9 mouse cellular contexts compared by ENCODE assay signal in the genomic region with DNA sequence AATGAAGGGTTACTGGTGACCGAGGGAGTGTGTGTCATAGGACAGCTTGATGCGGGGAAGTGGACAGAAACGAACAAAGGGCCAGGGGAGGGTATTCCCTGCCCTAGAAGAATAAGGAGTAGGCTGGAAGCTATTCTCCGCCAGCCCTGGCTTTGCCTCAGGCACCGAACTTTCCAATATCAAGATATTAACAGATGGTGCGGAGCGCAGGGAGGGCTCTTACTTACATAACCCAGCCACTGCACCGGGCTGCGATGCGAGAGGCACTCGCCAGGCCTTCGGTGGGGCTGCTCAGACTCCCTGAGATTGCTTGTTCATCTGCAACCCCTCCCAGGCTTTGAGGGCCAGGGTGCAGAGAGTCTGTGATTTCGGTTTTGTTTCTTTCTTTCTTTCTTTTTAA. TPM values are rescaled to one million over a fixed set of nuclear protein-coding genes. Genes with fewer than 3 reads are reported as not detected.
DNase-seq lines count a peak whose midpoint lies in the region; ATAC-seq lines count a peak whose summit lies in the region.
"Had no signal": no experiment of that assay in that cellular context is flagged by ENCODE, and none has a peak within 500 bp of the region (broad histone marks: within the 10 kb centered on the region; RNA-seq: fewer than 3 reads in every experiment).

No protein-coding gene starts in this region.

- peak; percentile 64 for DNase-seq in forebrain, embryonic 10.5 days (ENCODE audit: extremely low spot score, low spot score)
- DNase-seq in ZHBTc4 (ENCODE audit: low read depth, low spot score), result peak; percentile 60
- peak; percentile 72 for DNase-seq in forebrain, embryonic 11.5 days (ENCODE audit: low spot score)
- DNase-seq in neural tube, embryonic 10.5 days (ENCODE audit: extremely low spot score, low spot score), result peak; percentile 74
- DNase-seq in thymus, postnatal 10 days (ENCODE audit: low spot score in 2 of 2), result no peak
- DNase-seq in gastrocnemius, postnatal 25 days, result no peak

- H3K9ac ChIP-seq in forebrain, embryonic 16.5 days (replicated peaks; ENCODE audit: low read depth, low read length), result no peak overlapping the region
- no peak overlapping the region for H3K9ac ChIP-seq in forebrain, embryonic 11.5 days (ENCODE audit: low read length)
- H3K9ac ChIP-seq in intestine, embryonic 15.5 days, result no peak overlapping the region

- 0% methylated on average over 13 of the region's 13 CpGs for WGBS in forebrain, embryonic 10.5 days
- 6% methylated on average over 13 of the region's 13 CpGs for WGBS in forebrain, embryonic 16.5 days
- 1% methylated on average over 13 of the region's 13 CpGs for WGBS in forebrain, embryonic 11.5 days
- WGBS in intestine, embryonic 15.5 days, result 3% methylated on average over 13 of the region's 13 CpGs

- no peak overlapping the region for H3K4me2 ChIP-seq in forebrain, embryonic 16.5 days (ENCODE audit: low read length)
- H3K4me2 ChIP-seq in forebrain, embryonic 11.5 days (ENCODE audit: low read depth, low read length, severe bottlenecking), result peak overlapping the region; percentile 29; the same call in 1 of the 2 replicates
- H3K4me2 ChIP-seq in intestine, embryonic 15.5 days (replicated peaks), result peak overlapping the region; percentile 76

- peaks cover 88% of the 10 kb centered on the region for H3K27me3 ChIP-seq in forebrain, embryonic 10.5 days (ENCODE audit: poor library complexity, severe bottlenecking)
- peaks cover 22% of the 10 kb centered on the region for H3K27me3 ChIP-seq in forebrain, embryonic 16.5 days (replicated peaks; ENCODE audit: control insufficient read depth, insufficient read depth, low read length)
- H3K27me3 ChIP-seq in forebrain, embryonic 11.5 days (ENCODE audit: control insufficient read depth, insufficient read depth, low read length), result peaks cover 37% of the 10 kb centered on the region
- H3K27me3 ChIP-seq in intestine, embryonic 15.5 days (replicated peaks), result peaks cover 37% of the 10 kb centered on the region

- peaks cover 67% of the 10 kb centered on the region for H3K4me1 ChIP-seq in forebrain, embryonic 10.5 days
- H3K4me1 ChIP-seq in forebrain, embryonic 16.5 days (replicated peaks; ENCODE audit: control insufficient read depth, insufficient read depth, low read length), result peaks cover 38% of the 10 kb centered on the region
- H3K4me1 ChIP-seq in forebrain, embryonic 11.5 days (replicated peaks; ENCODE audit: control insufficient read depth, insufficient read depth, low read length), result peaks cover 14% of the 10 kb centered on the region
- H3K4me1 ChIP-seq in intestine, embryonic 15.5 days (replicated peaks), result peaks cover 28% of the 10 kb centered on the region

- no peaks in the 10 kb centered on the region for H3K9me3 ChIP-seq in forebrain, embryonic 10.5 days
- no peaks in the 10 kb centered on the region for H3K9me3 ChIP-seq in forebrain, embryonic 16.5 days (ENCODE audit: control insufficient read depth, low read length)
- H3K9me3 ChIP-seq in forebrain, embryonic 11.5 days (ENCODE audit: control insufficient read depth, low read length), result no peaks in the 10 kb centered on the region
- H3K9me3 ChIP-seq in intestine, embryonic 15.5 days, result no peaks in the 10 kb centered on the region

- peak overlapping the region; percentile 58 for H3K4me3 ChIP-seq in forebrain, embryonic 10.5 days
- H3K4me3 ChIP-seq in forebrain, embryonic 16.5 days (replicated peaks; ENCODE audit: low read length), result no peak overlapping the region
- H3K4me3 ChIP-seq in forebrain, embryonic 11.5 days (ENCODE audit: low read depth, low read length), result 0 out of 2 replicates have a peak overlapping the region, but pooled peaks have one; percentile 3
- H3K4me3 ChIP-seq in intestine, embryonic 15.5 days (replicated peaks), result peak overlapping the region; percentile 38; the same call in 1 of the 2 replicates

- ATAC-seq in forebrain, embryonic 16.5 days, result no peak
- ATAC-seq in forebrain, embryonic 11.5 days (replicated peaks; ENCODE audit: low FRiP score), result no peak
- no peak for ATAC-seq in intestine, embryonic 15.5 days

- H3K36me3 ChIP-seq in forebrain, embryonic 10.5 days (replicated peaks), result no peaks in the 10 kb centered on the region
- H3K36me3 ChIP-seq in forebrain, embryonic 16.5 days (ENCODE audit: control insufficient read depth, insufficient read depth), result no peaks in the 10 kb centered on the region
- H3K36me3 ChIP-seq in forebrain, embryonic 11.5 days (ENCODE audit: control insufficient read depth, insufficient read depth, low read length), result no peaks in the 10 kb centered on the region
- no peaks in the 10 kb centered on the region for H3K36me3 ChIP-seq in intestine, embryonic 15.5 days

- no peak overlapping the region for H3K27ac ChIP-seq in forebrain, embryonic 10.5 days
- H3K27ac ChIP-seq in forebrain, embryonic 16.5 days (ENCODE audit: low read length), result no peak overlapping the region
- no peak overlapping the region for H3K27ac ChIP-seq in forebrain, embryonic 11.5 days (ENCODE audit: low read depth, low read length)
- H3K27ac ChIP-seq in intestine, embryonic 15.5 days, result no peak overlapping the region

RNA-seq across cellular contexts. Expression of gene Prox1, which starts 3.7 kb away (rescaled TPM):
- 3.1 and 3.8 TPM in 2 replicates for polyA plus RNA-seq in forebrain, embryonic 10.5 days (2016; fragmentation: Nextera tagmentation; extraction: Ambion mirVana)
- polyA plus RNA-seq in forebrain, embryonic 16.5 days (2015; fragmentation: Nextera tagmentation; extraction: Ambion mirVana), result 8.1 and 9.4 TPM in 2 replicates
- 7.6 and 8.5 TPM in 2 replicates for polyA plus RNA-seq in forebrain, embryonic 11.5 days (2014; fragmentation: Nextera tagmentation; extraction: Ambion mirVana)
- polyA plus RNA-seq in intestine, embryonic 15.5 days (2015; fragmentation: Nextera tagmentation; extraction: Ambion mirVana), result 2.6 and 2.8 TPM in 2 replicates
- total RNA-seq in gastrocnemius, postnatal 25 days (2021), result 1 to 10 TPM; 2.6 to 3.8 TPM
- total RNA-seq: common myeloid progenitor, adult 5-6 weeks had no signal

Comparison
In these comparisons a context has a peak if more than half of its experiments do, and no peak if none do; other contexts are left out.
1. DNase-seq: peak in forebrain, embryonic 10.5 days (single experiment), ZHBTc4 (single experiment), forebrain, embryonic 11.5 days (single experiment) and neural tube, embryonic 10.5 days (single experiment); none in thymus, postnatal 10 days (0 of 2) and gastrocnemius, postnatal 25 days (single experiment).